In the genomic region with DNA sequence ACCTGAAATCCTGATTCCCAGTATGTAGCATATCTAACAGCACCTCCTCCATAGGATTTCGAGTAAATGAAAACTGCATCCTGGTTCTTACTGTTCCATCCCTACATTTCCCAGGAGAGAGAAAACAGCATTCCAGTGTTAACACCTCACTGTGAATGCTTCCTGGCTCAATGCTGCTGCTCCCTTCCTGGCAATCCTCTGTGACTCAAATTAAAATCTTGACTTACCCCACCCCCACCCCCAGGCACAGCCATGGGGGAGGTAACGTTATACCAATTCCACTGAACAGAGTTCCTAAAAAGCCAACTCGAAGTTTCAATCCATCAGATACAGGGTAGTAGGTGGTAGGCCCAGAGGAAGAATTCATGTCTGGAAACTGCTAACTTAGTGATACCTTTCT, we compare ENCODE assay signal across 8 mouse cellular contexts. TPM values are rescaled to one million over a fixed set of nuclear protein-coding genes. Genes with fewer than 3 reads are reported as not detected.
A peak's percentile ranks its signal among the peaks of the same experiment; 100 is the strongest.
DNase-seq lines count a peak whose midpoint lies in the region; ATAC-seq and TF ChIP-seq lines count a peak whose summit lies in the region.

No protein-coding gene starts in this region.

- H3K36me3 ChIP-seq in hindbrain, embryonic 15.5 days = peaks cover 34% of the 10 kb centered on the region
- peaks cover 17% of the 10 kb centered on the region for H3K36me3 ChIP-seq in midbrain, postnatal 0 days (ENCODE audit: insufficient read depth, low read length)

- no peaks in the 10 kb centered on the region for H3K9me3 ChIP-seq in hindbrain, embryonic 15.5 days
- H3K9me3 ChIP-seq in midbrain, postnatal 0 days (ENCODE audit: low read length) = no peaks in the 10 kb centered on the region

- peak overlapping the region; percentile 72 for H3K4me2 ChIP-seq in hindbrain, embryonic 15.5 days
- H3K4me2 ChIP-seq in midbrain, postnatal 0 days (ENCODE audit: low read depth, low read length, poor library complexity, severe bottlenecking) = peak overlapping the region; percentile 72

- H3K4me3 ChIP-seq in left cerebral cortex, adult 2 months = peak overlapping the region; percentile 98
- H3K4me3 ChIP-seq in brown adipose tissue, adult 24 weeks (ENCODE audit: insufficient read depth, low read depth, low read length) = peak overlapping the region; percentile 75
- peak overlapping the region; percentile 79 for H3K4me3 ChIP-seq in hindbrain, embryonic 15.5 days
- H3K4me3 ChIP-seq in midbrain, postnatal 0 days (ENCODE audit: low read depth, low read length) = peak overlapping the region; percentile 91

- 37% methylated on average over 3 of the region's 3 CpGs for WGBS in hindbrain, embryonic 15.5 days
- WGBS in midbrain, postnatal 0 days = 28% methylated on average over 3 of the region's 3 CpGs

- no peaks in the 10 kb centered on the region for H3K27me3 ChIP-seq in hindbrain, embryonic 15.5 days
- H3K27me3 ChIP-seq in midbrain, postnatal 0 days (ENCODE audit: insufficient read depth, low read length) = no peaks in the 10 kb centered on the region

- no peak for DNase-seq in left cerebral cortex, adult 2 months (ENCODE audit: extremely low spot score in 1 of 2, low spot score in 2 of 2)
- DNase-seq in left cerebral cortex, adult 18-20 months (ENCODE audit: low spot score in 2 of 2) = no peak
- no peak for DNase-seq in midbrain, postnatal 0 days (ENCODE audit: low spot score)
- no peak for DNase-seq in retina, embryonic 14.5 days (ENCODE audit: low spot score)
- no peak for DNase-seq in adrenal gland, postnatal 25 days
- no peak for DNase-seq in layer of hippocampus, adult 11-12 months (ENCODE audit: low spot score)

- intact Hi-C loops in left cerebral cortex, adult 2 months (cut with DNase I) = loop anchor here (5.0 to 10.0 kb wide), 3 partner anchors 364 to 712 kb away; a partner anchor contains a TSS

- peak overlapping the region; percentile 86 for H3K27ac ChIP-seq in left cerebral cortex, adult 2 months
- H3K27ac ChIP-seq in brown adipose tissue, adult 24 weeks (replicated peaks; ENCODE audit: low read depth, low read length) = no peak overlapping the region
- peak overlapping the region; percentile 90; the same call in 1 of the 2 replicates for H3K27ac ChIP-seq in hindbrain, embryonic 15.5 days (replicated peaks)
- H3K27ac ChIP-seq in midbrain, postnatal 0 days (ENCODE audit: low read depth, low read length) = peak overlapping the region; percentile 91; the same call in 1 of the 2 replicates

- H3K4me1 ChIP-seq in brown adipose tissue, adult 24 weeks (ENCODE audit: control insufficient read depth, insufficient read depth, insufficient read length, low read length) = no peaks in the 10 kb centered on the region
- H3K4me1 ChIP-seq in hindbrain, embryonic 15.5 days (replicated peaks) = peaks cover 13% of the 10 kb centered on the region
- no peaks in the 10 kb centered on the region for H3K4me1 ChIP-seq in midbrain, postnatal 0 days (ENCODE audit: insufficient read depth, low read length)

- no peak for ATAC-seq in hindbrain, embryonic 15.5 days (ENCODE audit: low FRiP score, low read depth)
- ATAC-seq in midbrain, postnatal 0 days (ENCODE audit: low FRiP score) = no peak

- no peak for TF ChIP-seq CTCF in left cerebral cortex, adult 2 months (IDR thresholded peaks at IDR 0.05)
- TF ChIP-seq CTCF in midbrain, postnatal 0 days (IDR thresholded peaks at IDR 0.05) = no peak

- H3K9ac ChIP-seq in hindbrain, embryonic 15.5 days = peak overlapping the region; percentile 74
- H3K9ac ChIP-seq in midbrain, postnatal 0 days (replicated peaks; ENCODE audit: low read length, poor library complexity, severe bottlenecking) = peak overlapping the region; percentile 83

RNA-seq across cellular contexts. Expression of a gene that starts 0.9 kb away (rescaled TPM):
- total RNA-seq in left cerebral cortex, adult 2 months (2021) = 10 to 100 TPM; 24.7 to 25.9 TPM
- 10 to 100 TPM; 20.8 to 25.4 TPM for total RNA-seq in left cerebral cortex, adult 18-20 months (2021)
- polyA plus RNA-seq in brown adipose tissue, adult 24 weeks (2012; ENCODE audit: insufficient read depth, insufficient read length, missing spikeins) = 23.2 and 24.3 TPM in 2 replicates
- 37.4 and 39.4 TPM in 2 replicates for polyA plus RNA-seq in hindbrain, embryonic 15.5 days (2015; fragmentation: Nextera tagmentation; extraction: Ambion mirVana)
- 55.0 and 73.4 TPM in 2 replicates for total RNA-seq in midbrain, postnatal 0 days (2014; rRNA removed)
- 45.6 and 48.6 TPM in 2 replicates for polyA plus RNA-seq in midbrain, postnatal 0 days (2015; fragmentation: Nextera tagmentation; extraction: Ambion mirVana)
- total RNA-seq in adrenal gland, postnatal 25 days (2021) = 76.8 and 80.9 TPM in 2 replicates
